Mouse (Mus musculus) liver, embryonic 14.5 days (tissue): ENCODE data around the gene Gm5142.

ENCODE experiments used
- CTCF ChIP-seq: IDR thresholded peaks from 2 replicates; pipeline ENCODE4 v1.5.1; 2016; ENCODE audit warnings: antibody characterized with exemption, low read depth, control low read depth
- EP300 ChIP-seq: IDR thresholded peaks from 2 replicates; pipeline ENCODE4 v1.6.1; 2016; ENCODE audit warnings: antibody characterized with exemption, low read depth

- no peak for TF ChIP-seq CTCF
- no peak for TF ChIP-seq EP300
These were observed 21.4 kb downstream of the Gm5142 start for GRCm38 (mm10) chr14:59157016-59157698.
